Mouse (Mus musculus) WW6 (cell line): ENCODE data around the gene Ctss.

Experiments used
- DNase-seq: peaks from one replicate; pipeline ENCODE4 v3.0.0-alpha.2; 2013; ENCODE audit warnings: low read depth, low spot score

Gene Ctss

GRCm38 (mm10) chr3:95526622-95527211, at the start of gene Ctss:
Gene Ctss (plus strand): TSS chr3:95526786.
- no peak for DNase-seq

- DNase-seq = no peak
These were observed 47.6 kb upstream of the Ctss start for GRCm38 (mm10) chr3:95478966-95479365.

- DNase-seq = no peak
These were observed 40.2 kb upstream of the Ctss start for GRCm38 (mm10) chr3:95486421-95486820.

- DNase-seq = no peak
These were observed 37.9 kb upstream of the Ctss start for GRCm38 (mm10) chr3:95488679-95489078.

GRCm38 (mm10) chr3:95490238-95490637, 36.3 kb upstream of the Ctss start:
- no peak for DNase-seq

GRCm38 (mm10) chr3:95494342-95494741, 32.2 kb upstream of the Ctss start:
- peak; percentile 11 for DNase-seq

- no peak for DNase-seq
These were observed 28.4 kb upstream of the Ctss start for GRCm38 (mm10) chr3:95498229-95498628.

GRCm38 (mm10) chr3:95499024-95499423, 27.6 kb upstream of the Ctss start, which contains the start of gene Ctsk:
Gene Ctsk (plus strand): TSS chr3:95499256.
- no peak for DNase-seq

GRCm38 (mm10) chr3:95499496-95500140, 27.0 kb upstream of the Ctss start:
- DNase-seq = no peak

- no peak for DNase-seq
These were observed 24.3 kb upstream of the Ctss start for GRCm38 (mm10) chr3:95502312-95502711.

- DNase-seq = no peak
These were observed 17.2 kb upstream of the Ctss start for GRCm38 (mm10) chr3:95509348-95509747.

- DNase-seq = no peak
These were observed 14.9 kb upstream of the Ctss start for GRCm38 (mm10) chr3:95511611-95512180.

GRCm38 (mm10) chr3:95516614-95517041, 10.0 kb upstream of the Ctss start:
- DNase-seq = no peak

GRCm38 (mm10) chr3:95517493-95517898, 9.1 kb upstream of the Ctss start:
- DNase-seq = peak; percentile 46

- no peak for DNase-seq
These were observed 7.7 kb upstream of the Ctss start for GRCm38 (mm10) chr3:95518891-95519290.

GRCm38 (mm10) chr3:95519315-95519714, 7.3 kb upstream of the Ctss start:
- DNase-seq = no peak

- DNase-seq = no peak
These were observed 6.5 kb upstream of the Ctss start for GRCm38 (mm10) chr3:95520100-95520499.

- DNase-seq = no peak
These were observed 5.4 kb upstream of the Ctss start for GRCm38 (mm10) chr3:95521168-95521567.

- DNase-seq = no peak
These were observed 2.9 kb upstream of the Ctss start for GRCm38 (mm10) chr3:95523662-95524061.

GRCm38 (mm10) chr3:95524673-95525072, 1.9 kb upstream of the Ctss start:
- DNase-seq = no peak

- no peak for DNase-seq
These were observed 475 bp upstream of the Ctss start for GRCm38 (mm10) chr3:95526111-95526510.

- DNase-seq = no peak
These were observed 3.2 kb downstream of the Ctss start for GRCm38 (mm10) chr3:95529814-95530213.

- no peak for DNase-seq
These were observed 4.4 kb downstream of the Ctss start for GRCm38 (mm10) chr3:95531025-95531424.
